Mouse (Mus musculus): ENCODE data around the gene Crygs. TPM values are rescaled to one million over a fixed set of nuclear protein-coding genes. Genes with fewer than 3 reads are reported as not detected.

The Crygs gene
- polyA plus RNA-seq (2015; fragmentation: Nextera tagmentation; extraction: Ambion mirVana), result not detected in 2 replicates

DNA sequence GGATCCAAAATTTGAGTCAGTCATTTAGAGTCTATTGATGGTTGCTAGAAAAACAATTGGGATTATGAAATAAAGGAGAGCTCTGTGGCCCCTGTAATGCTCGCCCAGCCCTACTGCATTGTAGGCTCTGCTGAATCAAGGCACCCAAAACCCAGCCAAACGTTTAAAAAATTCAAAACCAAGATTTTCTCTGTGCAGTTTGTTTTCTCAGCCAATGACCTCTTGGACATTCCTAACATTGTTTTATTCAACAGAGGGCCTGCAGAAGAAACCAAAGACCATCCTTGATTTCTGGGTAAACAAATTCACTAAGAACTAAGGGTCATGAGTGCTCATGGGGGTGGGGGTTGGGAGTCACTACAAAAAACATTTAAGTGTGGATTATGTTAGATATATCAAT lies at the start of gene Crygs:
TSS of gene Crygs (minus strand) at position 101 of the 400 bp plus-strand sequence.

DNA sequence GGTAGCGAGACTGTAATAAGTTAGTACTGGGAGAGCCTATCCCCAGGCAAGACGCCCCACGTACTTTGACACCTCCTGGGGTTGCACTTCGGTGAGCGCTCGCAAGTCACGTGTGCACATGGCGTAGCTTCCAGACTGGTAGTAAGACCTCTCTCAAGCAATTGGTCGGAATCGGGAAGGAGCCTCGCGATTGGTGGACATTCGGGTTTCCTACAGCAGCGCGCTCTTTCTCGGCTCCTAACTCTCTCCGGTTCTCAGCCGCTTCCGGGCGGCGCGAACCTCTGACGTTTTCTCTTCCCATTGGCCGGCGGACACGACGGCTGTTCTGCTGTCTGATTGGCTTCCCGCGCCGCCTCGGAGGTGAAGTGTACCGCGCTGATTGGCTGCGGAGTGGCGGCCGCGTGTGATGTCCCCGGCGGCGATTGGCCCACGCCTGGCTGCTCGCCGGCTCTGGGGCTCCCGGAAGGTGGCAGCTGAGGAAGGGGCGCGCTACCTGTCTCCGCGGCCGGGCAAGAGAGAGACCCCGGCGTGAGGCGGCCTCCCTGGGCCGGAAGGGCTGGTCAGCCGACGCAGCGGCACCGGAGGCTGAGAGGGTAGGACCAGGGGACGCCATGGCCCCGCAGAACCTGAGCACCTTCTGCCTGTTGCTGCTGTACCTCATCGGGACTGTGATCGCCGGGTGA lies 46.2 kb upstream of the Crygs start, which contains the start of the genes Tbccd1 and Dnajb11:
TSS of gene Tbccd1 (minus strand) at position 239 of the 683 bp plus-strand sequence.
TSS of gene Dnajb11 (plus strand) at position 415 of the 683 bp plus-strand sequence.

Other genes with a start within 250 kb of the Crygs start
- 0.77 and 0.83 TPM in 2 replicates for gene Dgkg, start 154.4 kb downstream of the Crygs start, polyA plus RNA-seq (2015; fragmentation: Nextera tagmentation; extraction: Ambion mirVana)
- gene Tbccd1, start 46.1 kb upstream of the Crygs start, polyA plus RNA-seq (2015; fragmentation: Nextera tagmentation; extraction: Ambion mirVana), result 8.3 and 8.9 TPM in 2 replicates
- gene Dnajb11, start 46.3 kb upstream of the Crygs start, polyA plus RNA-seq (2015; fragmentation: Nextera tagmentation; extraction: Ambion mirVana), result 31.7 and 44.3 TPM in 2 replicates
- 7.3 and 12.2 TPM in 2 replicates for gene Ahsg, start 79.7 kb upstream of the Crygs start, polyA plus RNA-seq (2015; fragmentation: Nextera tagmentation; extraction: Ambion mirVana)
- 0.15 and 0.19 TPM in 2 replicates for gene Fetub, start 106.8 kb upstream of the Crygs start, polyA plus RNA-seq (2015; fragmentation: Nextera tagmentation; extraction: Ambion mirVana)
- 0.17 and 0.27 TPM in 2 replicates for gene Hrg, start 139.5 kb upstream of the Crygs start, polyA plus RNA-seq (2015; fragmentation: Nextera tagmentation; extraction: Ambion mirVana)
- gene Kng2, start 217.9 kb upstream of the Crygs start, polyA plus RNA-seq (2015; fragmentation: Nextera tagmentation; extraction: Ambion mirVana), result 0.32 and 0.46 TPM in 2 replicates
- gene Kng1, start 246.3 kb upstream of the Crygs start, polyA plus RNA-seq (2015; fragmentation: Nextera tagmentation; extraction: Ambion mirVana), result 1.3 and 2.8 TPM in 2 replicates

Measured in skeletal muscle tissue, postnatal 0 days (tissue).